Mouse (Mus musculus) G1E (cell line): ENCODE measurements around the gene Dynlt3. TPM values are rescaled to one million over a fixed set of nuclear protein-coding genes. Genes with fewer than 3 reads are reported as not detected.
A peak's percentile ranks its signal among the peaks of the same experiment; 100 is the strongest.
"Not testable (repeated sequence)": the region's sequence is repeated elsewhere in the genome, so short reads cannot be mapped to it uniquely, and the experiment has no call there.

Experiments
- ATAC-seq: 2 replicates; pipeline ENCODE4 v1.8.0; 2016; ENCODE audit warnings: mild to moderate bottlenecking; ENCODE audit not compliant: insufficient number of reproducible peaks, poor library complexity, low FRiP score, severe bottlenecking; ENCODE audit errors: extremely low read depth
- DNase-seq: peaks from one replicate; pipeline ENCODE4 v3.0.0; 2012; ENCODE audit warnings: low spot score
- H3K27me3 ChIP-seq: 2 replicates; pipeline ENCODE4 v1.6.1; 2012; ENCODE audit warnings: mild to moderate bottlenecking, low read length, inconsistent platforms; ENCODE audit not compliant: insufficient read depth
- H3K36me3 ChIP-seq: replicated peaks from 2 replicates; pipeline ENCODE3; 2012; ENCODE audit warnings: mild to moderate bottlenecking, inconsistent platforms
- H3K4me1 ChIP-seq: 2 replicates; pipeline ENCODE4 v1.6.1; 2012; ENCODE audit warnings: low read depth, low read length, inconsistent platforms, mixed read lengths; ENCODE audit not compliant: insufficient read depth
- H3K4me3 ChIP-seq: 2 replicates; pipeline ENCODE4 v1.5.1; 2012; ENCODE audit warnings: low read depth, mild to moderate bottlenecking, inconsistent platforms, low read length, moderate library complexity, mixed read lengths
- H3K9me3 ChIP-seq: replicated peaks from 2 replicates; pipeline ENCODE4 v1.6.1; 2012; ENCODE audit warnings: inconsistent platforms
- CTCF ChIP-seq: IDR thresholded peaks from 2 replicates; pipeline ENCODE4 v1.5.1; 2012; ENCODE audit warnings: low read depth, low read length, inconsistent platforms, mixed read lengths
- GATA1 ChIP-seq: IDR thresholded peaks from 2 replicates; pipeline ENCODE4 v1.6.1; 2012; ENCODE audit warnings: borderline replicate concordance, low read length, inconsistent platforms, mixed read lengths
- GATA2 ChIP-seq: IDR thresholded peaks from 2 replicates; pipeline ENCODE4 v1.6.1; 2012; ENCODE audit warnings: low read depth, low read length, inconsistent platforms, borderline replicate concordance
- POLR2AphosphoS5 ChIP-seq: IDR thresholded peaks from 2 replicates; pipeline ENCODE4 v1.6.1; 2012; ENCODE audit warnings: low read depth, low read length, inconsistent platforms; ENCODE audit not compliant: insufficient replicate concordance
- TAL1 ChIP-seq: conservative IDR thresholded peaks from 2 replicates; pipeline ENCODE4 v1.6.1; 2012; ENCODE audit warnings: low read depth, low read length, inconsistent platforms, mixed read lengths
- polyA plus RNA-seq: library from polyadenylated mRNA; stranded (reverse); fragments of >175 nt; gene quantifications from 2 replicates; pipeline ENCODE4 v1.2.3, GENCODE M21; 2012
- total RNA-seq, 2 experiments: library from RNA; stranded (forward) in 1 of 2; stranded (reverse) in 1 of 2; fragments of 200-1000 nt in 1 of 2; fragments of >200 nt in 1 of 2; fragmentation: Nextera tagmentation in 1 of 2; gene quantifications; 2 replicates each; pipeline ENCODE4 v1.2.3; 2014 to 2017

The Dynlt3 gene
- total RNA-seq (2014; fragmentation: Nextera tagmentation) (112 and 125 TPM in 2 replicates), total RNA-seq (2017) (131 and 136 TPM in 2 replicates), polyA plus RNA-seq (1.5 and 2.5 TPM in 2 replicates)

DNA sequence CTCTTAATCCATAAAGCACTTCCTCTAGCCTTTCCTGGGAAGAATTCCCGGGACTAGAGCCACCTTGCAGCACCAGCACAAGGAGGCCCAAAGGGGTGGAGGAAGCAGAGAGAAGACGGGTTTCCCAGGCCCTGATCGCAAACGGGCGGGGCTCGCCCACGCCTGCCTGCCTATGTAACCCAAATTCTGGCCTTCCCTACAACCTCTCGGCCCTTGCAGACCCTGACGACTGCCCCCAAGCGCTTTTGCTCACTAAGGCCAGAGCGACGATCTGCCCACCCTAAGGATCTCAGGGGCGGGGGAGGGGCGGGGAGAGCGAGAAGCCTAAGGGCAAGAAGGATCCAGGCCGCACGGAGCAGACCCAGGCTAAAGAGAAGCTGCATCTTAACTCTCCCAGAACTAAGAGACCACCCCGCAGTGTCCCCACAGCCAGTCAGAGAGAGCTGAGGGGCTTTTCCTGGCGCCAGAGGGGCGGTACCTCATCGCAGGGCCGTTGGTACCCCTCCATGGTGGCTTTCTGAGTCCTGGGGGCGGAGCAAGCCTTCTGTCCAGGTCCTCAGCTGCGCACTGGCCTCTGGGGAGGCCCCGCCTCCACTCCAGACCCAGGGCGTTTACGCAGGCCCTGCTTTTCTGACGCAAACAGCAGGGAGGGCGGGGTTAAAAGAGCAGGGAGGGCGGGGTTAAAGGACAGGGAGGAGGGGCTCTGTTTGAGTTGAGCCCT, at the start of gene Dynlt3:
Gene Dynlt3 (minus strand): TSS at position 613 of the 721 bp plus-strand sequence.
- peaks cover 12% of the 10 kb centered on the region for H3K36me3 ChIP-seq
- H3K9me3 ChIP-seq, result no peaks in the 10 kb centered on the region
- peak; percentile 66 for DNase-seq
- ATAC-seq, result peak; percentile 99
- no peaks in the 10 kb centered on the region; the same call in 1 of the 2 replicates for H3K4me1 ChIP-seq
- H3K27me3 ChIP-seq, result no peaks in the 10 kb centered on the region
- peak within 1 kb of the TSS; percentile 74 for H3K4me3 ChIP-seq
- no peak for TF ChIP-seq GATA2
- no peak for TF ChIP-seq POLR2AphosphoS5
- no peak for TF ChIP-seq GATA1
- no peak for TF ChIP-seq TAL1
- TF ChIP-seq CTCF, result no peak

DNA sequence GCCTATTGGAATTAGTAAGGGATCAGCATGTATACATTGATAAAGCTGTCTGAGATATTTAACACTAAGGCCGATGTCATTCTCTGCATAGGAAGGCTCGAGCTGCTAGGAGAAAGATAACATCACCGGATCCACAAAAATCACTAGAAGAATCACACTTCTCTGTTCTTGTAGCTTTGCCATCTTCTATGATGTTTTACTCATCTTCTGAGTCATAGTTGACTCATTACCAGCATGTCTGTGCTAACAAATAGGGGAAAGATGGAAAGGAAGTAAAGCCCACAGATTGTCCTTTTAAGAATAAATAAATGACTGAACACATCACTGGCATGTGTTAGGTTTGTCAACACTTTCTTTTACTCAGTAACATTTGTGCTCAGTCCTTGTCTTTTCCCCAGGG, 37.0 kb upstream of the Dynlt3 start:
- TF ChIP-seq POLR2AphosphoS5 (no peak), GATA2 (no peak), TAL1 (no peak), CTCF (no peak), GATA1 (no peak)
- Histone ChIP-seq H3K27me3 (no peaks in the 10 kb centered on the region), H3K36me3 (no peaks in the 10 kb centered on the region), H3K9me3 (no peaks in the 10 kb centered on the region), H3K4me1 (no peaks in the 10 kb centered on the region), H3K4me3 (no peak overlapping the region)
- DNase-seq (no peak), ATAC-seq (no peak)

DNA sequence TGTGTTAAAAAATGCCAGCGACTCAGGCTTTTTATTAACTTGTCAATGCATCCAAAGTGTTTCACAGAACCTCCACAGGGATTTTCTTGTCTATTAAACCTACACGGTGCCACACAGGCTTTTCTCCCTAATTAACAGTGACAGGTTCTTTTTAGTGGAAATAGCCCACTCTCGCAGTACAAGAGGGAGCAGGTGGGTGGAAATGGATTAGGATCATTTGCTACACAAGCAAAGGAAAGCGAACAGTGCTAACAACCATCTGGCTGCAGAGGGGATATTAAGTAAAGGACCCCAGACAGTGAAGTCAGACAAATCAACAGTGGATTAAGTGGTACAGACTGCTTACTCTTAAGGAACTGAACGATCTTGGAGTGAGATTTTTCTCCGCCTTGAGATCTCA, 33.2 kb upstream of the Dynlt3 start:
- no peaks in the 10 kb centered on the region for H3K27me3 ChIP-seq
- no peak for DNase-seq
- ATAC-seq, result no peak
- H3K9me3 ChIP-seq, result no peaks in the 10 kb centered on the region
- no peaks in the 10 kb centered on the region for H3K4me1 ChIP-seq
- TF ChIP-seq TAL1 (no peak), GATA2 (no peak), CTCF (no peak), POLR2AphosphoS5 (no peak), GATA1 (no peak)
- no peak overlapping the region for H3K4me3 ChIP-seq
- no peaks in the 10 kb centered on the region for H3K36me3 ChIP-seq

DNA sequence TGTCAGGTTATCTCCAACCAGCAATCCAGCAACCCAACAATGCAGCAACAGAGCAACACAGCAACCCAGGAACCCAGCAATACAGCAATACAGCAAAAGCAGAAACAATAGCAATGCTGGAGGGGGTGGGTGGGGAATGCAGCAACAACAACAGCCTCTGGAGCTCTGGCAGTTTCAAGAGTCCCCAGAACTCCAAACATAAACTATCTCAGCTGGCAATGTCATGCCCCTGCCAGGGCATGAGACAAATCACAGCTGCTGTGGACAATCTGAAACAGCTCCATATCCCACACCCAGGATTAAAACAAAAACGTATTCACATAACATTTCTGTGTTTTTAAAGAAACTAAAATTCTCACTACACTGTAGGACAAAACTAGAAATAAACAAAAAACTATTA, 9.2 kb upstream of the Dynlt3 start:
- Histone ChIP-seq H3K36me3 (no peaks in the 10 kb centered on the region), H3K4me1 (no peaks in the 10 kb centered on the region), H3K27me3 (no peaks in the 10 kb centered on the region), H3K4me3 (no peak overlapping the region), H3K9me3 (no peaks in the 10 kb centered on the region)
- no peak for TF ChIP-seq GATA2
- TF ChIP-seq CTCF, result no peak
- ATAC-seq (no peak), DNase-seq (no peak)

DNA sequence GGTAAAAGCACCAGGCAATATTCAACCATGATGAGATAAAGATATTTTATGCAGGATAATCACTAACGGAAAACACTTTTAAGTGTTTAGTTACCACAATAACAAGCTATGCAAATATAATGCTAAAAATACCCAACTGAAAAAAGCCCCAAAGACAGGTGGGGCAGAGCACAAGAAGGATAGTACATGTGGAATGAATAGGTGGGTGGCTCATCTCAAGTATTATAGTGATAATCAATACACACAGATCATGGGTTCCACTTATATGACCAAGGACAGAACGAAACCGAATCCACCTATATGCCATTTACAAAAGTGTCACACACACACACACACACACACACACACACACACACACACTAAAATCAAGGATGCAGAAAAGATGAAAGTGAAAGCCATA, 8.6 kb upstream of the Dynlt3 start:
- ATAC-seq, result no peak

DNA sequence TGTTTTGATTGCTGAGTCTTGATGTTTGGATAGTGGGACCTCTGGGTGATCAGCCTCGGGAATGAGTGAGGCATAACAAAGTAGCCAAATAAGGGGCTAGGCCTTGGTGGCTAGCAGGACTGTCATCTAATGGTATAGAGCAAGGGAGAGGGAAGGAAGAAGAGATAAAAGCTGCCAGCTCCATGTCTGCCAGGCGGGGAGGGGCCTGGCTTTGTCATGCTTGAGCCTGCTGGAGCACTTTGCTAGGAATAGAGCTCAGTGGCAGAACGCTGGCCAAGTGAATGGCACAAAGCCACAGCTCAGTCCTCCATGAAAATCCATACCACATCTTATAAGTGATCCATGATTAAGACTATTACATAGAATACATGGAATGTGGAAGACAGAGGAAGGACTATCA, 10.0 kb downstream of the Dynlt3 start:
- Histone ChIP-seq H3K36me3 (peaks cover 33% of the 10 kb centered on the region), H3K27me3 (no peaks in the 10 kb centered on the region), H3K4me1 (no peaks in the 10 kb centered on the region), H3K4me3 (no peak overlapping the region), H3K9me3 (no peaks in the 10 kb centered on the region)
- DNase-seq, result no peak
- TF ChIP-seq CTCF, result no peak
- TF ChIP-seq POLR2AphosphoS5, result no peak
- TF ChIP-seq GATA2, result no peak
- no peak for TF ChIP-seq TAL1
- no peak for TF ChIP-seq GATA1
- ATAC-seq, result no peak

More for the DNA sequence above, 8.6 kb upstream of the Dynlt3 start:
- no peaks in the 10 kb centered on the region for H3K9me3 ChIP-seq
- H3K4me3 ChIP-seq, result no peak overlapping the region
- DNase-seq, result no peak
- H3K4me1 ChIP-seq, result no peaks in the 10 kb centered on the region
- TF ChIP-seq CTCF (no peak), GATA2 (no peak), TAL1 (no peak), GATA1 (no peak), POLR2AphosphoS5 (no peak)
- no peaks in the 10 kb centered on the region for H3K36me3 ChIP-seq
- H3K27me3 ChIP-seq, result no peaks in the 10 kb centered on the region

DNA sequence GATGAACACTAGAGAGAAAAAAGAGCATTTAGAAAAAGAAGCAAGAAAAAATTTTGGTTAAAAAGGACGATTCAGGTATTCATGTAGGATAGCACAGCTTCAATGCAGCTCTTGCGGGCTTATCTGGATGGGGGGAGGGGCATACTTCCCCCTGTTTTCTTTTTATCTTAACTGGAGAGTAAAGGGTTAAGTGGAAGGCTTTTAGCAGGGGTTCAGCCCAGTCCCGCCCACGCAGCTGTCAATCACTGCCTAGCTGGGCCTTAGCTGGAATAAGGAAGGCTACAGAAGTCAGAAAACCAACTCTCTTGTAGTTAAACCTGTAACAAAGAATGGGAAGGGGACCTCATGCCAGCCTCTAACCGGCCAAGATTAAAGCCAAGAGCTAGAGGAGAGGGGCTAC, 22.2 kb downstream of the Dynlt3 start:
- ATAC-seq, DNase-seq, H3K27me3 ChIP-seq, H3K36me3 ChIP-seq, H3K4me3 ChIP-seq, H3K4me1 ChIP-seq, H3K9me3 ChIP-seq: not testable (repeated sequence)

DNA sequence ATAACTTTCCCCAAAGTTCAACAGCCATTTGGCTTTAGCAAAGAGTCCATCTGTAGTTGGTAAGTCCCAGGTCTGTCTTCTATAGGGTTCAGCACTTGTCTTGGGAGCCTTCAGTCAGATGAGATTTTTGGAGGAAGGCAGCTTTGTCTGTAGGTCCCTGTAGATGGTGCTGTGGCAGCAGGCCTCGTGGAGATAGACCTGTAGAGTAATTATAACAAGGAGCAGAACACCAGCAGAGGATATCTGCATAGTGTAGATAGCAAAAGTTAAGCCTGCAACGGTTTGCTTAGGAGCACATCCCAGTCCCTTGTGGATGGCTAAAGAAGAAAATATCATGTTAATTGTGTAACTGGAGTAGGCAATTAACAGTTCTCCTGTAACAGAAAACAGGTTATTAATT, 22.7 kb downstream of the Dynlt3 start:
- H3K4me3 ChIP-seq, result not testable (repeated sequence)
- ATAC-seq, result peak; percentile 45

More for the DNA sequence above, 22.7 kb downstream of the Dynlt3 start:
- not testable (repeated sequence) for H3K4me1 ChIP-seq, H3K9me3 ChIP-seq, H3K36me3 ChIP-seq, H3K27me3 ChIP-seq, DNase-seq
